Mouse (Mus musculus) cerebellum, adult 2 months (tissue): ENCODE data around the gene Ap3d1. TPM values are rescaled to one million over a fixed set of nuclear protein-coding genes. Genes with fewer than 3 reads are reported as not detected.

Source experiments
- DNase-seq, 2 experiments: peaks; one replicate each; pipeline ENCODE4 v3.0.0; 2021
- H3K27ac ChIP-seq: fragments of 200-500 bp; 2 replicates; pipeline ENCODE4 v1.5.1; 2012; ENCODE audit warnings: low read length, control low read depth, inconsistent platforms; ENCODE audit not compliant: insufficient read depth
- H3K27me3 ChIP-seq: fragments of 200-500 bp; 2 replicates; pipeline ENCODE4 v1.6.1; 2012; ENCODE audit warnings: inconsistent platforms, mild to moderate bottlenecking, low read length, moderate library complexity; ENCODE audit not compliant: control insufficient read depth, insufficient read depth
- H3K4me1 ChIP-seq: fragments of 200-500 bp; 2 replicates; pipeline ENCODE4 v1.6.1; 2011; ENCODE audit warnings: low read length; ENCODE audit not compliant: control insufficient read depth, insufficient read depth
- H3K4me3 ChIP-seq: fragments of 200-500 bp; replicated peaks from 2 replicates; pipeline ENCODE3; 2011; ENCODE audit warnings: mild to moderate bottlenecking, low read depth, low read length, control low read depth; ENCODE audit not compliant: insufficient read depth
- CTCF ChIP-seq: fragments of 200-500 bp; IDR thresholded peaks from 2 replicates; pipeline ENCODE4 v1.5.1; 2011; ENCODE audit warnings: low read depth, mild to moderate bottlenecking, control low read depth, low read length, moderate library complexity, borderline replicate concordance; ENCODE audit not compliant: insufficient read depth
- POLR2A ChIP-seq: fragments of 200-500 bp; IDR thresholded peaks from 2 replicates; pipeline ENCODE4 v1.6.1; 2011; ENCODE audit warnings: low read length, control low read depth, borderline replicate concordance; ENCODE audit not compliant: insufficient read depth
- WGBS: fragments of 180-500 bp; shearing (Covaris S2); methylation state at CpG from one replicate; pipeline ENCODE4 v1.1.7; 2018; 5-methylcytosine and 5-hydroxymethylcytosine counted together
- polyA plus RNA-seq: library from polyadenylated mRNA; depleted of rRNA; stranded (reverse); fragments of >200 nt; gene quantifications from 2 replicates; pipeline ENCODE4 v1.2.3, GENCODE M21; 2012

The Ap3d1 gene
- polyA plus RNA-seq, 1 experiment: 175 TPM

DNA sequence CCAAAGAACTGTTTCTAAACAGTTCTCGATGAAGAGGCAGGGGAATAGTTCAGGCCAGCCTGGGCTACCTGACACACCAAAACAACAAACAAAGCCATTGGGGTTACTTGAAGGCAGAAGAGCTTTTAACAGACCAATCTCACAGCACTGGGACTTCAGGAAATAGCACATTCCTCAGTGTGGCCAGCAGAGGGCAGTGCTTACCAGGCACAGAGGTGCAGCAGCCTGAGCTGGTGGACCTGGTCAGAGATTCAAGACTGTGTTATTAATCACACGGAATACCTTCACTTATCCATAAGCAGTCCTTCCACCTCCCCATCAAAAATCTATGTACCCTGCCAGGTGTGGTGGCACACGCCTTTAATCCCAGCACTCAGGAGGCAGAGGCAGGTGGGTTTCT is 5.3 kb upstream of the Ap3d1 start:
- WGBS: 10% methylated on average over 3 of the region's 3 CpGs
- peak; percentile 85 to 89 for DNase-seq
- Histone ChIP-seq H3K27ac (no peak overlapping the region), H3K27me3 (no peaks in the 10 kb centered on the region), H3K4me1 (peaks cover 6% of the 10 kb centered on the region; the same call in 1 of the 2 replicates), H3K4me3 (no peak overlapping the region)
- TF ChIP-seq POLR2A (no peak), CTCF (peak; percentile 99)

DNA sequence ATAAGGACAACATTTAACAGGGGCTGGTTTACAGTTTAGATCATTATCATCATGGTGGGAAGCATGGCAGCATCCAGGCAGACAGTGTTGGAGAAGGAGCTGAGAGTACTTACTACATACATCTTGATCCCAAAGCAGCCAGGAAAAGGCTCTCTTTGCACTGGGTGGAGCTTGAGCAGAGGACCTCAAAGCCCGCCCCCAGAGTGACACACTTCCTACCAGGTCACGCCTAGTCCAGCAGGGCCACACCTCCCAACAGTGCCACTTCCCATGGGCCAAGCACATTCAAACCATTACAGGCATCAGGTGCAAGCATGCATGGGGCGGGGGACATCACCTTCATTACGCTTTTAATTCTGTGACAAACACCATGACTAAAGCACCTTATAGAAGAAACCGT is 2.2 kb upstream of the Ap3d1 start:
- 60% methylated on average over 5 of the region's 5 CpGs for WGBS
- Histone ChIP-seq H3K4me3 (no peak overlapping the region), H3K27me3 (no peaks in the 10 kb centered on the region), H3K27ac (no peak overlapping the region), H3K4me1 (peaks cover 11% of the 10 kb centered on the region; the same call in 1 of the 2 replicates)
- DNase-seq: no peak
- TF ChIP-seq CTCF: no peak
- TF ChIP-seq POLR2A: no peak

DNA sequence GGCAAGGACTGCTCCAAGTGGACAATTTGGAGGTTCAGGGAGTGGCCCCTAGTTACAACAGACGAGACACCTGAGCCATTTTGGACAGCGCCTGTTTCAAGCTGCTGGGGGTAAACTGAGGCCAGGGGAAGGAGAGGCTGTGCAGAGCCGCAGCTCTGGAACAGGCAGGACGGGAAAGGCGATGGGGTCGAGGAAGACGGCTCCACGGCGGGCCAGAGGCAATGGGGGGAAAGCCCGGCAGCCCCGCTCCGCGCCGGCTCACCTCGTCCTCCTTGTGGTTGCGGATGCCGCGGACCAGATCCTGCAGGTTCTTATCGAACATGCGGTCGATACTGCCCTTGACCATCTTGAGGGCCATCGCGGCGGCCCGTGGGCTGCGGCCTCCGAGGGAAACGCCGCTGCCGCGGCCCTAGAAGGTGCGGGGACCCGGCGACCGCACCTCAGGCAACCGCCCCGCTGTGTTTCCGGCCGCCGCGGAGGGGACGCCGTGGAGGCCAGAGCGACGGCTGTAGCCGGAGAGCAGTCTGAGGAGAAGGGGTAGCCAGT is 357 bp downstream of the Ap3d1 start:
- under 1% methylated on average over 46 of the region's 46 CpGs for WGBS

DNA sequence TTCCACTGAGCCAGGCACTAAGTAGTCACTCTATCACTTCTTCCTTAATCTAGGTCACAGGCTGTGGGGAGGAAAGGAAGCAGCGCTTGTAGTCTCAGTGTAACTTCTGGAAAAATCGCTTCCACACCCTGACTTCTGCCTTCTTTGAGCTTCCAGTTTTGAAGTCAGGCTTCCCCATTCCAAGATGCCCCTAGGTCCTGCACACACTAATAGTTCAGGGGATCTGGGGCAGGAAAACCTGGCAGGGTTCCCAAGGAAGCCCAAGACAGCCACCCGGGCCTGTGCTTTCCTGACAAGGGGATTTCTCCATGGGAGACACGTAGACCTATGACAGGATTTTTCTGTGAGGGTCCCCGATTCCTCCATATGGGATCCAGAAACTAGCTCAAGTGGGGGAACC is 918 bp downstream of the Ap3d1 start:
- Histone ChIP-seq H3K27ac (peak overlapping the region; percentile 49; the same call in 1 of the 2 replicates), H3K4me3 (peak overlapping the region; percentile 89), H3K4me1 (peaks cover 21% of the 10 kb centered on the region; the same call in 1 of the 2 replicates), H3K27me3 (no peaks in the 10 kb centered on the region)
- 5% methylated on average over 5 of the region's 5 CpGs for WGBS
- TF ChIP-seq POLR2A: no peak
- no peak for TF ChIP-seq CTCF
- DNase-seq: peak; percentile 51 to 53

More for the DNA sequence above, 357 bp downstream of the Ap3d1 start:
- H3K27ac ChIP-seq: peak overlapping the region; percentile 49
- H3K4me1 ChIP-seq: peaks cover 20% of the 10 kb centered on the region; the same call in 1 of the 2 replicates
- no peak for DNase-seq
- H3K4me3 ChIP-seq: peak overlapping the region; percentile 89
- TF ChIP-seq POLR2A: no peak
- no peak for TF ChIP-seq CTCF
- no peaks in the 10 kb centered on the region for H3K27me3 ChIP-seq

DNA sequence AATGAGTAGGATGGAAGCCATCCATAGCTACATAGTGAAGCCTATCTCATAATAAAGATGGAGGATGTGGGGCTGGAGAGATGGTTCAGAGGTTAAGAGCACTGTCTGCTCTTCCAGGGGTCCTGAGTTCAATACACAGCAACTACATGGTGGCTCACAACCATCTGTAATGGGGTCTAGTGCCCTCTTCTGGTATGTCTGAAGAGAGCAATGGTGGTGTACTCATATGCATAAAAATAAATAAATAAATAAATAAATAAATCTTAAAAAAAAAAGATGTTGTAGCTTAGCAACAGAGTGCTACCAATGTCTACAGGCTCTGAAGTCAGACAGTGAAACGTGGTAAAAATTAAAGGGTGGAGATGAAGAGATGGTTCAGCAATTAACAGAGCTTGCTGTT is 3.4 kb downstream of the Ap3d1 start:
- Histone ChIP-seq H3K27me3 (no peaks in the 10 kb centered on the region), H3K4me3 (no peak overlapping the region), H3K27ac (no peak overlapping the region), H3K4me1 (peaks cover 40% of the 10 kb centered on the region)
- WGBS: 31% methylated on average over 1 of the region's 1 CpGs
- DNase-seq: no peak
- TF ChIP-seq POLR2A: no peak
- no peak for TF ChIP-seq CTCF

DNA sequence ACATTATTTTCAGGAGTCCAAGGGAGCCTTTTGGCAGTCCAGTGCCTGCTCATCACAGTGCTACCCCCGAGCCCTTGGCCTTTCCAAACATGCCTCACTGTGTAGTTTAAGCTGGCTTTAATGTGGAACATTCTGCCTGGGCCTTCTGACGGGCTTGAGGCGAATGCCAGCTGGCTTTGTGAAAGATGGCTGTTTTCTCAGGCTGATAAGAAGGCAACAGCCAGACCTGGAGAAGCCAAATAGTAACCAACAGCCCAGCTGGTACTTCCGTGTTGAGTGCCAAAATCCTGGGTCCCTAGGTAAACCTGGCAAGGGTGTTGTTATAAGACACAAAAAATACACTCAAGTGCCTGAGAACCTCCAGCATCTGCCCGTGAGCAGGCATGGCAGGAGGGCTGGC is 5.3 kb downstream of the Ap3d1 start:
- 3% methylated on average over 5 of the region's 5 CpGs for WGBS
- peak overlapping the region; percentile 73 for H3K27ac ChIP-seq

DNA sequence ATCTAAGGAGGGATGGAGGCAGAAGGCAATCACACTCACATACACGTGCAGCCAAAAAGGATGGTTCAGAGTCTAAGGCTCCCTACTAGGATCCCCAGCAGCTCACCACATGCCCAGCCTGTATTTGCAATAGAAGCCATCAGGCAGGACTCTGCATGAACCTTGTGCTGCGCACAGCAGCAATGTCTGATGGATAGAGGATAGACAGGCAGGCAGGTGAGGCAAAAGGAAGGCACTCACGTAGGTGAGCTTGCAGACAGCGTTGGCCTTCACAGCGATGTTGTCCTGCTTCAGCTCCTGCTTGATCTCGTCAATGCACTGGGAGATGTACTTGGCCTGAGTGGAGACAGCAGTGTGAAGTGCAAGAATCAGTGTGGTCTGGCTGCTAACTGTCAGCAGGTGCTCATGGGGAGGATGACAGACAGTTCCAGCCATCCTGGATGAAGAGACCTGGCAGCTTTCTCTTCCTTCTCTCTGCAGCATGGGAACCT is 9.4 kb downstream of the Ap3d1 start:
- H3K4me3 ChIP-seq: no peak overlapping the region
- DNase-seq: peak; percentile 54 to 71
- no peaks in the 10 kb centered on the region for H3K27me3 ChIP-seq
- peaks cover 55% of the 10 kb centered on the region for H3K4me1 ChIP-seq
- peak overlapping the region; percentile 61 for H3K27ac ChIP-seq
- TF ChIP-seq POLR2A (no peak), CTCF (no peak)
- 13% methylated on average over 6 of the region's 6 CpGs for WGBS

More for the DNA sequence above, 5.3 kb downstream of the Ap3d1 start:
- H3K27me3 ChIP-seq: no peaks in the 10 kb centered on the region
- TF ChIP-seq CTCF (no peak), POLR2A (no peak)
- H3K4me3 ChIP-seq: no peak overlapping the region
- peaks cover 49% of the 10 kb centered on the region for H3K4me1 ChIP-seq
- DNase-seq: peak; percentile 69 to 82
